Mouse (Mus musculus) limb, embryonic 11.5 days (tissue): ENCODE measurements around the gene Gm17387. TPM values are rescaled to one million over a fixed set of nuclear protein-coding genes. Genes with fewer than 3 reads are reported as not detected.
A peak's percentile ranks its signal among the peaks of the same experiment; 100 is the strongest.

Source experiments
- ATAC-seq: fragments of 200-750 bp; cut with Nextera tagmentation; 2 replicates; pipeline ENCODE4 v1.8.0; 2017; ENCODE audit warnings: low read depth; ENCODE audit not compliant: insufficient number of reproducible peaks, low FRiP score, low TSS enrichment
- DNase-seq: peaks from one replicate; pipeline ENCODE4 v3.0.0-alpha.2; 2015; ENCODE audit warnings: low spot score
- H3K27ac ChIP-seq: fragments of 300-500 bp; sonication (generic); replicated peaks from 2 replicates; pipeline ENCODE4 v1.5.1; 2014; ENCODE audit warnings: low read depth, mild to moderate bottlenecking, low read length
- H3K27me3 ChIP-seq: fragments of 300-500 bp; sonication (generic); 2 replicates; pipeline ENCODE4 v1.6.1; 2014; ENCODE audit warnings: mild to moderate bottlenecking, low read length, mixed read lengths; ENCODE audit not compliant: control insufficient read depth, insufficient read depth
- H3K36me3 ChIP-seq: fragments of 300-500 bp; sonication (generic); 2 replicates; pipeline ENCODE4 v1.6.1; 2014; ENCODE audit warnings: mild to moderate bottlenecking, low read length, moderate library complexity, mixed read lengths; ENCODE audit not compliant: control insufficient read depth, insufficient read depth
- H3K4me1 ChIP-seq: fragments of 300-500 bp; sonication (generic); 2 replicates; pipeline ENCODE4 v1.6.1; 2014; ENCODE audit warnings: low read length, mixed read lengths; ENCODE audit not compliant: control insufficient read depth, insufficient read depth
- H3K4me2 ChIP-seq: fragments of 300-500 bp; sonication (generic); 2 replicates; pipeline ENCODE4 v1.6.1; 2014; ENCODE audit warnings: low read depth, mild to moderate bottlenecking, moderate library complexity; ENCODE audit not compliant: severe bottlenecking
- H3K4me3 ChIP-seq: fragments of 300-500 bp; sonication (generic); 2 replicates; pipeline ENCODE4 v1.5.1; 2014; ENCODE audit warnings: low read depth, low read length
- H3K9ac ChIP-seq: fragments of 300-500 bp; sonication (generic); 2 replicates; pipeline ENCODE4 v1.6.1; 2014; ENCODE audit warnings: mild to moderate bottlenecking, low read length
- H3K9me3 ChIP-seq: fragments of 300-500 bp; sonication (generic); 2 replicates; pipeline ENCODE4 v1.6.1; 2016; ENCODE audit warnings: low read length; ENCODE audit not compliant: control insufficient read depth
- WGBS: fragments of 180-500 bp; shearing (Covaris S2); extraction: QIAGEN DNeasy Blood & Tissue Kit; methylation state at CpG from one replicate; pipeline ENCODE4 v1.1.7; 2014; 5-methylcytosine and 5-hydroxymethylcytosine counted together
- polyA plus RNA-seq: library from polyadenylated mRNA; unstranded; fragments of >200 nt; fragmentation: Nextera tagmentation; extraction: Ambion mirVana; gene quantifications from 2 replicates; pipeline ENCODE4 v1.2.1, GENCODE M21; 2014

Gm17387 gene
- polyA plus RNA-seq, 1 experiment from 2014 or later = not detected

DNA sequence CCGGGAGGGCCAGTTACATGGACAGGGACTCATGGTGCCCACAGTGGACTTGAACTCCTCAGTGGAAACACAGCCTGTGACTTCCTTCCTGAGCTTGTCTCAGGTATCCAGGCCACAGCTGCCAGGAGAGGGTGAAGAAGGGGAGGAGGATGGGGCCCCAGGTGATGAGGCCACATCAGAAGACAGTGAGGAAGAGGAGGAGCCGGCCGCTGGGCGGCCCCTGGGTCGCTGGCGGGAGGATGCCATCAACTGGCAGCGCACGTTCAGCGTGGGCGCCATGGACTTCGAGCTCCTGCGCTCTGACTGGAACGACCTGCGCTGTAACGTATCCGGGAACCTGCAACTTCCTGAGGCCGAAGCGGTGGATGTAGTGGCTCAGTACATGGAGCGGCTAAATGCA lies 39.4 kb downstream of the Gm17387 start:
- Histone ChIP-seq H3K9ac (no peak overlapping the region), H3K4me2 (no peak overlapping the region), H3K9me3 (no peaks in the 10 kb centered on the region), H3K4me1 (0 out of 2 replicates have a peak, but pooled peaks cover 6% of the 10 kb centered on the region), H3K27ac (no peak overlapping the region), H3K4me3 (no peak overlapping the region), H3K27me3 (peaks cover 18% of the 10 kb centered on the region), H3K36me3 (peaks cover 12% of the 10 kb centered on the region)
- DNase-seq (no peak), ATAC-seq (no peak)
- whole genome bisulfite sequencing = 79% methylated on average over 19 of the region's 19 CpGs

GRCm38 (mm10) chr7:141070058-141070862 lies 41.3 kb downstream of the Gm17387 start:
- Histone ChIP-seq H3K4me1 (0 out of 2 replicates have a peak, but pooled peaks cover 6% of the 10 kb centered on the region), H3K36me3 (peaks cover 7% of the 10 kb centered on the region), H3K27ac (no peak overlapping the region), H3K4me3 (peak overlapping the region; percentile 27), H3K4me2 (peak overlapping the region; percentile 74), H3K9me3 (no peaks in the 10 kb centered on the region), H3K9ac (peak overlapping the region; percentile 63), H3K27me3 (peaks cover 18% of the 10 kb centered on the region)
- WGBS = 1% methylated on average over 51 of the region's 51 CpGs
- DNase-seq (peak; percentile 93), ATAC-seq (peak; percentile 31; the same call in 1 of the 2 replicates)

GRCm38 (mm10) chr7:141072017-141072745 lies 43.2 kb downstream of the Gm17387 start:
- WGBS = 31% methylated on average over 23 of the region's 23 CpGs
- Histone ChIP-seq H3K4me3 (no peak overlapping the region), H3K4me2 (no peak overlapping the region), H3K9me3 (no peaks in the 10 kb centered on the region), H3K27ac (no peak overlapping the region), H3K9ac (no peak overlapping the region), H3K36me3 (no peaks in the 10 kb centered on the region; the same call in 1 of the 2 replicates), H3K27me3 (peaks cover 18% of the 10 kb centered on the region), H3K4me1 (0 out of 2 replicates have a peak, but pooled peaks cover 6% of the 10 kb centered on the region)
- ATAC-seq (no peak), DNase-seq (peak; percentile 56)

- no peak overlapping the region for H3K27ac ChIP-seq
- H3K9me3 ChIP-seq = no peaks in the 10 kb centered on the region
- 87% methylated on average over 4 of the region's 4 CpGs for WGBS
- H3K4me1 ChIP-seq = 0 out of 2 replicates have a peak, but pooled peaks cover 6% of the 10 kb centered on the region
- DNase-seq (no peak), ATAC-seq (no peak)
- no peak overlapping the region for H3K9ac ChIP-seq
- no peak overlapping the region for H3K4me3 ChIP-seq
- H3K27me3 ChIP-seq = peaks cover 18% of the 10 kb centered on the region
- no peak overlapping the region for H3K4me2 ChIP-seq
- no peaks in the 10 kb centered on the region for H3K36me3 ChIP-seq
Observed at GRCm38 (mm10) chr7:141073782-141074181, 44.9 kb downstream of the Gm17387 start.

DNA sequence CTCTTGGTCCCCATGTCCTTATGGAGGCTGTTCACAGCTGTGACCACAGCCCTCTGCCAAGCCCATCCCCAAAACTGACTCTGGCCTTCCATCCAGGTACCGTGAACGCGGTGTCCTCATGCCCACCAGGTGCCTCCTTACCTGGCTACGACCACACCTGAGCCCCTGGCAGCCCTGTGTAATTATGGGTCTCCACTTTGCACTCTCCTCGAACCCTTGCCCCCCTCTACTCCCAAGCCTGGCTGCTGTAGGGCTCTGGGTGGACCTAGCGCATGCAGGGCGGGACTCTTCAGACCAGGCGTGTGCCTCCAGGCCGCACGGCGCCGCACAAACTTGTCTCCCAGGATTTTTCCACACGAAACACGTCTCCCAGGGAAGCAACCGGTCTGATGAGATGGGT lies 48.9 kb downstream of the Gm17387 start, which contains the start of gene Pkp3:
Gene Pkp3 (plus strand): TSS at position 378 of the 400 bp plus-strand sequence.
- H3K9me3 ChIP-seq = no peaks in the 10 kb centered on the region
- DNase-seq (no peak), ATAC-seq (no peak)
- 91% methylated on average over 15 of the region's 15 CpGs for WGBS
- H3K4me3 ChIP-seq = no peak within 1 kb of the TSS
- no peak within 1 kb of the TSS for H3K27ac ChIP-seq
- H3K4me2 ChIP-seq = no peak within 1 kb of the TSS
- H3K27me3 ChIP-seq = peaks cover 9% of the 10 kb centered on the region; the same call in 1 of the 2 replicates
- no peaks in the 10 kb centered on the region for H3K4me1 ChIP-seq
- no peak within 1 kb of the TSS for H3K9ac ChIP-seq
- no peaks in the 10 kb centered on the region for H3K36me3 ChIP-seq

DNA sequence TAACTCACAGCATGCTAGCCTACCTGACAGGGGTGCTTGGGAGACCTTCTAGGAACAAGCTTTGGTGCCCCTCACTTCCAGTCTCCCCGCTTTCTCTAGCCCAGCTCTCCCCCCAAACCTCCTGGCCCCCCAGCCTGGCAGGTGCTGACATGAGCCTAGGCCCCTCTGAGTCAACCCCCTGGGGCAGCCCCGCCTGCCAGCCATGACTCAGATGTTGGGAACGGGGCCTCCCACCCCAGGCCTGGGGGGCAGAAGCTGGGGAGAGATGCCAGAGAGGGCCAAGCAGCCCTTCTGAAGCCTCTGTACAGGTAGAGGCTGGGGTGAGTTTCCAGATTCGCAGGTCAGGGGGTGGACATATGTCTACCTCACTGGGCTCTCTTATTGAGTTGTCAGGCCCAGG lies 49.9 kb downstream of the Gm17387 start:
- Histone ChIP-seq H3K4me3 (no peak overlapping the region), H3K4me2 (no peak overlapping the region), H3K36me3 (no peaks in the 10 kb centered on the region), H3K27ac (no peak overlapping the region), H3K27me3 (peaks cover 9% of the 10 kb centered on the region; the same call in 1 of the 2 replicates), H3K9ac (no peak overlapping the region), H3K4me1 (no peaks in the 10 kb centered on the region), H3K9me3 (no peaks in the 10 kb centered on the region)
- 86% methylated on average over 4 of the region's 4 CpGs for WGBS
- ATAC-seq = no peak
- no peak for DNase-seq

Other genes with a start within 250 kb of the Gm17387 start
- 0.85 and 1.0 TPM in 2 replicates for gene Syce1, start 241.3 kb upstream of the Gm17387 start, polyA plus RNA-seq
- gene Zfp941, start 207.0 kb upstream of the Gm17387 start, polyA plus RNA-seq = 2.0 and 3.1 TPM in 2 replicates
- gene Urah, start 194.1 kb upstream of the Gm17387 start, polyA plus RNA-seq = 0.68 and 0.78 TPM in 2 replicates
- not detected in 2 replicates for gene Scgb1c1, start 183.6 kb upstream of the Gm17387 start, polyA plus RNA-seq
- not detected in 2 replicates for gene Odf3, start 181.3 kb upstream of the Gm17387 start, polyA plus RNA-seq
- gene Gm45785, start 172.8 kb upstream of the Gm17387 start, polyA plus RNA-seq = not detected in 2 replicates
- 57.2 and 61.4 TPM in 2 replicates for gene Ric8a, start 172.2 kb upstream of the Gm17387 start, polyA plus RNA-seq
- 27.9 and 33.6 TPM in 2 replicates for gene Bet1l, start 171.6 kb upstream of the Gm17387 start, polyA plus RNA-seq
- gene Psmd13, start 147.2 kb upstream of the Gm17387 start, polyA plus RNA-seq = 185 and 243 TPM in 2 replicates
- gene Sirt3, start 146.8 kb upstream of the Gm17387 start, polyA plus RNA-seq = 21.6 and 23.2 TPM in 2 replicates
- gene Cox8b, start 128.7 kb upstream of the Gm17387 start, polyA plus RNA-seq = 0.88 and 1.0 TPM in 2 replicates
- gene Nlrp6, start 108.2 kb upstream of the Gm17387 start, polyA plus RNA-seq = 0.26 TPM in 1 of 2 replicates, not detected in the other
- gene Pgghg, start 87.7 kb upstream of the Gm17387 start, polyA plus RNA-seq = 13.6 and 16.1 TPM in 2 replicates
- gene Ifitm5, start 78.8 kb upstream of the Gm17387 start, polyA plus RNA-seq = 1.7 and 1.9 TPM in 2 replicates
- not detected in 2 replicates for gene Gm45717, start 73.2 kb upstream of the Gm17387 start, polyA plus RNA-seq
- gene Ifitm2, start 73.1 kb upstream of the Gm17387 start, polyA plus RNA-seq = 853 and 900 TPM in 2 replicates
- 63.9 and 68.3 TPM in 2 replicates for gene Ifitm1, start 61.9 kb upstream of the Gm17387 start, polyA plus RNA-seq
- 45.3 and 50.4 TPM in 2 replicates for gene Ifitm3, start 18.4 kb upstream of the Gm17387 start, polyA plus RNA-seq
- not detected in 2 replicates for gene Ifitm6, start 11.2 kb upstream of the Gm17387 start, polyA plus RNA-seq
- 19.1 and 20.0 TPM in 2 replicates for gene B4galnt4, start 32.0 kb downstream of the Gm17387 start, polyA plus RNA-seq
- gene Pkp3, start 49.1 kb downstream of the Gm17387 start, polyA plus RNA-seq = 3.3 and 3.9 TPM in 2 replicates
- gene Sigirr, start 71.4 kb downstream of the Gm17387 start, polyA plus RNA-seq = 1.9 and 2.8 TPM in 2 replicates
- 0.76 and 0.85 TPM in 2 replicates for gene Ano9, start 88.7 kb downstream of the Gm17387 start, polyA plus RNA-seq
- gene Ptdss2, start 93.3 kb downstream of the Gm17387 start, polyA plus RNA-seq = 70.0 and 70.6 TPM in 2 replicates
- gene Rnh1, start 143.7 kb downstream of the Gm17387 start, polyA plus RNA-seq = 82.9 and 88.3 TPM in 2 replicates
- 98.7 and 99.1 TPM in 2 replicates for gene Hras, start 164.9 kb downstream of the Gm17387 start, polyA plus RNA-seq
- 11.7 and 12.5 TPM in 2 replicates for gene Lrrc56, start 165.0 kb downstream of the Gm17387 start, polyA plus RNA-seq
- gene Lmntd2, start 184.9 kb downstream of the Gm17387 start, polyA plus RNA-seq = 3.8 and 5.1 TPM in 2 replicates
- gene Rassf7, start 186.7 kb downstream of the Gm17387 start, polyA plus RNA-seq = 32.5 and 38.8 TPM in 2 replicates
- 83.4 and 93.5 TPM in 2 replicates for gene Phrf1, start 199.7 kb downstream of the Gm17387 start, polyA plus RNA-seq
- 0.59 and 0.79 TPM in 2 replicates for gene Irf7, start 237.3 kb downstream of the Gm17387 start, polyA plus RNA-seq
- gene Cdhr5, start 247.7 kb downstream of the Gm17387 start, polyA plus RNA-seq = 0.20 TPM in 1 of 2 replicates, not detected in the other